Mouse (Mus musculus): Measurements from ENCODE around the gene Rasa2.

Gene Rasa2

DNA sequence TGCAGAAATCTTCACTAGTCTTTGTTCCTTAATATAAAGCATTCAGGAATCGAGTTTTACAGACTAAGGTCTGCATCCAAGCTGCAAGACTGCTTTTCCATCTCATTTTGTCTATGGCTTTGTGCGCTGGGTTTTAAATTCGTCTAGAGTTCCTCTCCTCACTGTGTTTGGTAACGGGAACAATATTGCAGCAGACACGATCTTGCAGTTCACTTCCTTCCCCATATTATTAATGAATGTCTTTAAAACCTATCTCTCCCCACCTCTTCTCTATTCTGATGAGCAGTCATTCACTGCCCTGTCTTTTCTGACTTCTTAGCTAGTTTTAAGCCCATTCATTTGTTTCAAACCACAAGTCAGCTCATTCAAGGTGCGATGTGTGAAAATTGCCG lies 5.7 kb upstream of the Rasa2 start:
- DNase-seq, result no peak

DNA sequence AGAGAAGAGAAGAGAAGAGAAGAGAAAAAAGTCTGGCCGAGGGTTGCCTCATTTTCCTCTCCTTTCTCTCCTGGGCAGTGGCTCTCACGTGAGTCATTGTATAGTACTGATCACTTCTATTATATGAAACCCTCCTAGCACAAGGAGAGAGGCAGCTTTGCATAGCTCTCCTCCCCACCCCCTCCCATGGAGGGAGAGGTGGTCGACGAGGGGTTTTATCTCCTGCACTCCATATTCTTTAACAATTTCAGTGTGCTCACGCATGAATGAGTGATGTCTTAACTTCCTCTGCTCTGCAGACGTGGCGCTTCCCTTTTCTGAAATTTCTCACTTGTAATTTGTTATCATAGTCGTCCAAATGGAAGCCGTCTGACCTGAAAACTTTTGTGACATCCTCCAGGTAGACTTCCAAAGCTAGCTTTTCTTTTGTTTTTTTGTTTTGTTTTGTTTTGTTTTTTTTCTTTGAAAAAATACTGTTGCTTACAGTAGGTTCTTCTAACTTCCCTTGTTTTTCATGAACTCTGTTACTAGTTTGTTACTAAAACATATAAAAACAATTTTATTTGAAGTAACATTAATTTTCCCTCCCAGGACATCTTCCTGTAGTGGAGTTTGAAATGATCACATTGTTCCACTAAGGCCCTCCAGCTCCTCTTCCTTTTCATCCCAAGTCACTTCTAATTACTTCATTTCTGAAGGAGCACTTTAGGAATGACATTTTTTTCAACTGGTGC lies 5.2 kb upstream of the Rasa2 start:
- DNase-seq, result no peak

DNA sequence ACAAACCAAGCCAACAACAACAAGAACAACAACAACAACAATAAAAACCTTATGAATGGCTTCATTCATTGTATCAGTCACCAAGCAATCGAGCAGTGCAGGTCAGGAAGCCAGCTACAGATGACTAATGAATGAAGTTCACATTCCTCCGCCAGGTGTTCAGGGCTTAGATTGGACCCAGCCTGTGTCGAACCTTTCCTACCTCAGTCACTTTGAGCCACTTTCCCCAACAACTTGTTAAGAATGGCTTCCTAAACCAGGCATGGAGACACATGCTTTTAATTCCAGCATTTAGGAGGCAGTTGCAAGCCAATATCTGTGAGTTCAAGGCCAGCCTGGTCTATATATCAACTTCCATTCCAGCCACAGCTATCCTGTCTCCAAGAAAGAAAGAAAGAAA lies 4.5 kb upstream of the Rasa2 start:
- no peak for DNase-seq

DNA sequence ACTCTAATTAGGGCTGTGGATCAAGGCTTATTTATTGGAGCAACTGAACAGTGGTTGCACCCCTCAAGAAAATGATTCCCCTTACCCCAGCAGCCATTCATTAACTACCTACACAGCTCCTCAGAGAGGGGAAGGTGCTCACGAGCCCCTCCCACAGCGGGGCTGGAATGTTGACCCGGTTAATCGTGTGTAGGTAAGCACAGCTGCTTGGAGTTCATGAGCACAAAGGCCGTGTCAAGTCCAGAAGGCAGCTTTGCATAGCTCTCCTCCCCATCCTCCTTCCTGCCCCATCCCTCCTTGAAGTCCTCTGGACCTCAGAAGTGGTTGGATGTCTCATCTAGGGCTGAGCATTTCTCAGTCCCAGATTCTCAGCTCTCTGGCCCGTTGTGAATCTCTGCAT lies 3.8 kb upstream of the Rasa2 start:
- no peak for DNase-seq

DNA sequence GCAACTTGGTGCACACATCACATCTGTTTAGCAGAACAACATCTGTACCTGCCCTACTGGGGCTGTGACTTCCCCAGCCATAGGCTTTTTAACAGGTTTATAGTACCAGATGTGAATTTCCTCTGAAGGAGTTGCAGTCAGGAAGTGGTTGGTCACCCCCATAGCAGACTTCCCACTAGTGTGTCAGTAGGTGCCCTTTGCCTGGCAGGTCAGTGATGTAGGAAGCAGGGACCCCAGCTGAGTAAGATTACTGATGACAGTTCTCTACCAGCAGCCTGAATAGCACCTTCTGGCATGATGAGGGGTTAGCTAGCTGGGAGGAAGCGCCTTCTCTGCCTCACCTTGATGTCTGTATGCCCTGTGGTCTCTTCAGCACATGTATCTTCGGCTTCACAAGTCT lies 2.4 kb upstream of the Rasa2 start:
- no peak for DNase-seq

DNA sequence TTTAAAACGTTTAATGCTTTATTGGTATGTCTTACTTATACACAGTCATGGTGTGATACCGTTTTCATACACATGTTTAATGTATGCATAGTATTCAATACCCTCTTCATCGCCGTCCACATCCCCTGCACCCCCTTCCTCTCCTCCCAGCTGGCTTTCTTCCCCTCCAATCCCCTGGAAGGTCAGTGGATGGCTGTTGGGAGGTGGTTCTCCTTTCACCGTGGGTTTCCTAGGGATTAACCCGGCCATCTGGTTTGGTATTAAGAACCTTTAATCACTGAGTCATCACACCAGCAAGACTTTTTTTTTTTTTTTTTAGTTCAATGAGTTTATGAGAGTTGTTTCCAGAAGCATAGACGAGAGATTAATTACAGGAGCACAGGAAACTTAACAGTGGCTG lies 1.3 kb upstream of the Rasa2 start:
- DNase-seq, result no peak

DNA sequence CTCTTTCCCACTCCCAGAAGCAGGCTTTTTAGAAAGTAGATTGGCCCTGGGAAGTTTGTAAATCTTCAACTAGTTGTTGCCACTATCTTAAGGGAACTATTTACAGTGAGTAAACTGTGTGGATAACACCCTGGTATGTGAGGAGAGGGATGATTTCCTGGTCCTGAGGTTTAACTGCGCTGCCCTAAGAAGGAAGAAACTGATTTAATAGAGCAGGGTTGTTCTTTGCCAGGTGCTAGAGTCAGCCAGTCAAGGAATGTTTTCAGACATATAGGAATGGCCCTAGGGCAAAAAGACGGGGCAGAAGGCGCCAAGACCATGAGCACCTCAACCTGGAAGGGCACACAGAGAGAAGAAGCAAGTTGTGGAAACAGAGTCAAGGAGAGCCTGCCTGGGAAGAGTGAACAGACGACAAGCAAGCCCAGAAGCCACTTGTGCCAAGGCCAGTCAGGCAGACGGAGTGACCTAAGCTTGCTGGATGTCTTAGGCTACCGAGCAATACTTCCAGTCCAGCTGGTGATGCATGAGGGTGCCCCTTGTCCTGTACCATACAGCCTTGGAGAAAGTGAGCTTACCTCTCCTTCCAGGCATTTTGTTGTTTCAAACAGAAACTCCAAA lies 765 bp upstream of the Rasa2 start:
- no peak for DNase-seq

DNA sequence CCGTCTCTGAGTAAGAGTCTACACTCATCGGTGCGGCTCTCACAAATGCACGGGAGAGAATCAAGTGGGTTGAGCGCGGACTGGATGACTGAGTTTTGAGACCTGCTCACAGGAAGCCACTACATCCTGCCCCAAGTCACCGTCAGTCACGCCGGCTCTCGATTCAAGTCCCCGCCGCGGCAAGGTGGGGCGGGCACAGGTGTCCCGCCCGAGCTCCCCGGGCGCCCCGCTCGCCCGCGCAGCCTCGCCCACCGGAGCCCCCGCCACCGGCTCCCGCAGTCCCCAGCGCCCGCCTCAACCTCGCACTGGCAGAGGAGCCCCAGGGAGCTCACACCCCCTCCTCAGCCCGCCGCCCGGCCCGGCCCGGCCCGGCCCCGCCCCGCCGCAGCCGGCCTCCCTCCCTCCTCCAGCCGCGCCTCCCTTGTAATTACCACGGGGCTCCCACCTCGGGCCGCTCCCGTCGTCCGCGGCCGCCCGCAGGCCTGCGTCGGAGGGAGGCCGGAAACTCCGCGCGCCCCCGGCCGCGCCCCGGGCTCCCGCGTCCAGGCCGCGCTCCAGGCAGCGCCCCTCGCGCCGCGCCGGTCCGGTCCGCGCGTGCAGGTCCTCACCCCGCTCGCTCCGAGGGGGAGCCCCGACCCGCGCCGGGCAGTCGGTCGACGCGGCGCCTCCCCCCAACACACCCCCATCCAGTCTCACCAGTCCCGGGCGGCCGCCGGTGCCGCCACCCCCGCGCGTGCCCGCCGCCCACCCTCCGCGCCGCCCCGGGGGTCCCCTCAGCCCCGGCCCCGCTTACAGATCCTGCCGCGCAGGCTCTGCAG lies 637 bp downstream of the Rasa2 start:
- peak; percentile 73 to 83 for DNase-seq

DNA sequence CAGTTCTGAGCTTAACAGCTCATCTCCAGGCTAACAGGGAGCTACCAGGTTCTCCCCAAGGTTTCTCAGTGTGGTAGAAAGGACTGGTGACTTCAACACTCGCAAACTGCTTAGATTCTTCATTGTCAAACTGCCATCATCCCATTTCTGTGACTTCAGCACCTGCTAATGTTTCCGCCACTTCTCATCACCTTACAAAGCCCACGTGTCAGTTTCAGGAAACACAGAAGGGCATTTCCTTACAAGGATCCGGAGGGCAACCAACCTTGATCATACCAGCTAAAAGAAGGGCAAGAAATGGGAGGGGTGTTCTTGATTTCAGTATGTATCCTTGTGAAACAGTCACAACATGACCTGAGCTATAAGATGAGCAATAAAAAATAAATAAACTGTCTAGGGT lies 2.3 kb downstream of the Rasa2 start:
- DNase-seq, result no peak

DNA sequence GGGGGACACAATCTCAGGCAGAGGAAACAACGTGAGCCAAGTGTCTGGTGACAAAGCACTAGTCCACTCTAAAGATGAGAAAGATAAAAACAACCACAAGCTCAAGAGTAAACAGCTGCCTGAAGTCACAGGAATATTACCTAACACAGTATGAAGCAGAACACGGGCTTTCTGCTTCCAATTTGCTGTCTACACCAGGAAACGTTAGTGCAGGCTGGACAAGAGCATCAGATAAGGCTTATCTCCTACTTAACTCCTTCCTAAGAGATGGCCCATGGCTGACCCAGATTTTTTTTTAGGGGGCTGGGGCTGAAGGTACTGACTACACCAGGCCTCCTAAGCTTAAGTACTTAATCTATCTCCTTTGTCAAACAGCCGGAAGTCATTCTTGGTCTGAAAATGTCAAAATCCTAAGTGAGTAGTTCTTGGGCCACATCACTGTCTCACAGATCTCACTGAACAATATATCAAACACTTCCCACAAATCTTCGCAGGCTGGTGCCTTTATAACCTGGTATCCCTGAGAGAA lies 3.8 kb downstream of the Rasa2 start:
- DNase-seq, result no peak

DNA sequence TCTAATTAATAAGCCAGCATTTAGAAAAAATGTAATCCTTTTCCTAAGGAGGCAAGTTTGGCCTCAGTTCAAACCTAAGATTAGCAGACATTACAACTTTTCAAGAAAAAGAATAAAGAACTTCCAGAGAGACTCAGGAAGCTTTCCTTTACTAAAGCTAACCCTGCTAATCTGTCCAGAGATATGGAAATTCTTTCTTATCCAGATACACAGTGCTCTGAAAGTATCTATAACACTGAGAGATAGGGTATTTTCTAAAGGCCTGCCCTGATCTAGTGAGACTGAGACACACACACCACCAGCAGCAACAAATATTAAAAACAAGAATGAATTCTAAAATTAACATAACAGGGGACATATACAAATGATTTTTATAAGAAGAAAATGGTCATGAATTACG lies 4.4 kb downstream of the Rasa2 start:
- no peak for DNase-seq

DNA sequence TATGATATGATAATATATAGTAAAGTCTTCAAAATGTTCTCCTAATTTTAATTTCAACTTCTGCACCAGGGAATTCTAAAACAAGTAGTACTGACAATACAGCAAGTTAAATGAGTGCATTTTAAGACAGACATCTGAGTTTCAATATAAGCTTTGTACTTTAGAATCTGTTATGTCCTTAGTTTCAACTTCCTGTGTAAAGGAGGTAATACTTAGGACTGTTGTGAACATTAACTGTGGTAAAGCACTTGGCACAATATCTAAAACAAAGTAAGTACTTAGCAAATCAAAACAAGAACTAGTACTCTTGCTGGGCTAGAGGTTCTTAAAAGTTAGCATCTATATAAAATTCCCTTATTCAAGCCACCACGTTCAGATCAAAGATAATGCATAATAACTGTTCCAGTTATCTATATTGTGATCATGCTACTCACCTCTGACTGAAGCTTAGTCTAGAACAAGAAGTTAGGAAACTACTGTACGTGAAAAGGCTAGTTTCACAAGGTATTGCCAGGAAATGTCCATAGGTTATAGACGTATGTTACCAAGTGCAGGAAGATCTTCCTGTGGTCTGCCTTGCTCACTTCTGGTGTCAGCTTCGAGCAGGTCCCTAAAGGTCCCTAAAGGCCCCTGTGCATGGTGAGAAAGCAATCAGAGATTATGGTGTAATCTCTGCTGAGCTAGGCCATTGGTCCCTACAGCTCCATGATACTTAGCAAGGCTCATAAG lies 12.8 kb downstream of the Rasa2 start:
- DNase-seq, result no peak

DNA sequence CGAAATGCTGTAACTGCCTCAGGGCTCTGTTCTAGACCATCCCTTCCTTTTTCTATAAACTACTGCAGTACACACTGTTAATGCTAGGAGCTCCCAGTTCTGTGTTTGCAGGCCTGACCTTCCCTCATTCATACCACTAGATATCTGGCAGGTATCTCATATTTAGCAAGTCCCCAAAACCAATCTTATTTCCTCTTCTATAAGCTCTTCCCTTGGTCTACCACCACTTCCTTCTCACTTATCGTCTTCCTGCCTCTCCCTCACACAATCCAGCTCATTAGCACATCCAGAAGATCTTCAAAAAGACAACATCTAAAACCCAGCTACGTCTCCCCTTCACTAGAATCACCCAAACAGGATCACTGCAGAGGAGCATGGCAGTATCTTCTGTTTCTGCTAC lies 19.1 kb downstream of the Rasa2 start:
- DNase-seq, result no peak

DNA sequence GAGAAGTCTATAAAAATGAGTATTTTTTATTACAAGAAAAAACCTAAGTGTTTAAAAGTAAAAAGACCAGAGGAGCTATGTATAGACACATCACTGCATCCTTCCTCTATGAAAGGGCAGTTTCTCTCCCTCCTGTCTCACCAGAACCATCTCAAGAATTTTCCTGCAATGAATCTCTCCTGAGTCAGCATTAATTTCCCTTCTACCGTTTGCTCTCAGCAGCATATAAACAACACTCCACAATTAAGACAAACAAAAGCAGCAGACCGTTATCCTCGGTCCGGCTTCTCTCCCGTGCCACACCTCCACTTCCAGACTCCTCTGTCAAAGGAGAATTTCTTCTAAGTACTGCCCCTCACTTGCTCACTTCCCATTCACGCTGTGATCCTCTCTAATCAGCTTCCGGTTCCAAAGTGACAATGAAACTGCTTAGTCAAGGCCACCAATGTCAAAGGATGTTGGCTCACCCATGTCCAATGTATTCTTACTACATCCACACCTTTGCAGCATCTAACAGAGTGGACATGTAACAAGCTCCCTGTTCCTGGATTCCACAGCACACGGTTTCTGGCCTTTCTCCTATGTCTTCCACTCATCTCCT lies 19.6 kb downstream of the Rasa2 start:
- no peak for DNase-seq

DNA sequence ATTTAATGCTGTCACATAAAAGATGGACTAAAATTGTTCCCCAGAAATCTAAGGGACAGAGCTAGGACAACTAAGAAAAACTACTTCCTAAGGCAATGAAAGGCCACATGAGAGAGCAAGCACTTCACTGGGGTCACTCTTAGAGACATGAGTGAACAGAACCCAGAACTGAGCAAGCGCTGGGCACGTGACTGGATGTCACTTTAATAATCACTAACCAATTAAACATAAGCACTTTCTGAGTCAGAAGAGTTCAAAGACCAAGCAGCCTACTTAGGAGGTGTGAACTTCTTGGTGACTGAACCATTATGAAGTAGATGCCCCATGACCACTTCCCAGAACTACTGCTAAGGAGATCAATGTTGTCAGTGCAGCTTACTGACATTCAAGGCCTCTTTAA lies 20.6 kb downstream of the Rasa2 start:
- DNase-seq, result no peak

DNA sequence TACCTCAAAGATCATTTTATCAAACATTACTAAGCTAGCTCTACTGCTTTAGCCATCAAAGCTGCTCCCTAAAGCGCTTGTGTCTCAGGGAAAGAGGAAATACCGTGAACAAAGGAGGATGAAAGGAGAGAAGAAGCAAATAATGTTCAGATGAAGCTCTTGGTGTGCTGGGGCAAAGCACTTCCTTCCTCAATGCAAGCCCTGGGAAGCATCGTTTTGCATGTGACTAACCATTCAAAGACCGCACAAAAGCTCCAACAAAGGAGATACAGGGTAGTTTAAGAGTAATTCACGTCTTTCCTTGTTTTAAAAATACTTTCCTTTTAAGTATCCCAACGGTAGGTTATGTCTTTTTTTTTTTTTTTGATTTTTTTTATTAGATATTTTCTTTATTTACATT lies 28.0 kb downstream of the Rasa2 start:
- no peak for DNase-seq

DNA sequence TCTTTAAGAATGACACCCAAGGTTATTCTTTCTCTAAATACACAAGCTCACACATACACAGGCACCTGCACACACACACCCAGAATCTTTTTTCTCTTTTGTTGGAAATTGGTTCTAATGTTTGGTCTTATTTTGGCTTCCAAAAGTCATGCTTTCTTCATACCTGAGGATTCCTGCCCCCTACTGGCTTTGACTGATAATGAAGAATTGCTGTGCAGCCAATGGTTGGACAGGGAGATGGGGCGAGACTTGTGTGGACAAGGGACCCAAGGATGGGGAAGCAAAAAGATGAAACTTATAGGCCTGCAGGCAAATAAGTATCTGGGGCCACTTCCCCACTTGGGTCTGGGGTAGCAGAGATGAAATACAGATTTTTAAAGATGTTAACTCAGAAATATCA lies 33.5 kb downstream of the Rasa2 start:
- no peak for DNase-seq

DNA sequence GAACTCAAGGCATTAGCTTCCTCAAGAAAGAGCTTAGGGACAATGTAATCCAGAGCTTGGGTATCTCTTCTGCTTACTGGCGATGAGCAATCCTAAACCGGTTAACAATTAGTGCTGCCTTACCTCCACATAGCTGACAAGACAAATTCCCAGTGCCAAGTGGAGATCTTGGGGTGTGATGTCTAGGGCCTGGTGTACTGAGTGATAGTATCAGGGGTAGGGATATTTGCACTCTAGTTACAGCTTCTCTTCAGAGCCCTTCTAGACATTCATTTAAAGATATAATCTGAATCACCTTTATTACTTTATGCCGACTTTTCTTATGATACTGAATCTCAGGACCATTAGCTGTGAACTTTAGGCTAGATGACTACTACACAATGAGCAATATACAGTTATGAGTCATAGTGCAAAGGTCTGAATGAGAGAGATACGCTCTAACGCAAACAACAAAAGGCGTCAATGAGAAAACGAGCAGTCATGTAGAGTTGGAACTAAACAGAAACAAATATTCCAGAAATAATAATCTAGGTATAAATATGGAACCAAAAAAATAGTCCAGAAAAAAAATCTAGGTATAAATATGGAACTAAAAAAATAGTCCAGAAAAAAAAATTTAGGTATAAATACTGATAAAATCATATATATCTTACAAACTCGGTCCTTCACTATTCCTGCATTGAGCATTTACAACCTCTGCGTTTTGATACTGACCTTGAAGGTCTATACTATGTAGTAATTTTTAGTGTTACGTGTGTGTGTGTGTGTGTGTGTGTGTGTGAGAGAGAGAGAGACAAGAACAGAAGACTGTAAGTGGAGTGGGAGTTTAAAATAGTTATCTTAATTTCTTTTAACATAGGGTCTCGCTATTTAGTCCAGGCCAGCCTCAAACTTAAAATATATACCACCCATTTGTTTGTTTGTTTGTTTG lies 38.5 kb downstream of the Rasa2 start:
- no peak for DNase-seq

DNA sequence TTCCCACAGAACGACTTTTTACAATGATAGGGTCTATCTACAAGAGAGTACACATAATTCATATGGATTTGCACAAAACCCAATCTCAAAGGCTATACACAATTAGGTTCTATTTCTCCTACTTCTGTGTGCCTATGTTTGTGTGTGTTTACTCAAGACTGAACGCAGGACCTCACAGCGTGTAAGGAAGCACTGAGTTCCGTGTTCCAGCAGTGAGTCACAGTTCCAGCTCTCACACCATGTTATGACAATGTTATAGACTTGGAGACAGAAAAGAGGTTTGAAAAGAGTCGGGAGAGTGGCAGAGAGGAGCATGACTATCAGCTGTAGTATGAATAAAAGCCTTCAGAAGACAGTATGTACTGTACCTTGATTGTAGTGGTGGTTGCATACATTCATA lies 42.1 kb downstream of the Rasa2 start:
- no peak for DNase-seq

DNA sequence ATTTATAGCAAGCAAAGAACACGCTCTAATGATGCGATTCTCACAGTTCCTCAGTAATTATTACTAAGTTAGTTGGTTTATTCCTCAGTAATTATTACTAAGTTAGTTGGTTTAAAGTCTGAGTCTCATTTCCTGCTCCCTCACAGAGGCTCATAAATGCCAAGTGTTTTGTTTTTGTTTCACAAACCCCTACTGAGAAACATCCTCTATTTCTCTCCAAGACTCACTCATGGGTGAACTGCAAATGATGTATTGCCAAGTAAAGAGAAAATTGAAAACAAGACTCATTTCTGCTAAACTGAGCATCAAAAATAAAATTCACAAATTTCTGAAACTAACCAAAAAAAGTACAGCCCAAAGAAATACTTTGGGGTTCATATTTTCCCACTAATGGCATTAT lies 47.9 kb downstream of the Rasa2 start:
- DNase-seq, result no peak

DNA sequence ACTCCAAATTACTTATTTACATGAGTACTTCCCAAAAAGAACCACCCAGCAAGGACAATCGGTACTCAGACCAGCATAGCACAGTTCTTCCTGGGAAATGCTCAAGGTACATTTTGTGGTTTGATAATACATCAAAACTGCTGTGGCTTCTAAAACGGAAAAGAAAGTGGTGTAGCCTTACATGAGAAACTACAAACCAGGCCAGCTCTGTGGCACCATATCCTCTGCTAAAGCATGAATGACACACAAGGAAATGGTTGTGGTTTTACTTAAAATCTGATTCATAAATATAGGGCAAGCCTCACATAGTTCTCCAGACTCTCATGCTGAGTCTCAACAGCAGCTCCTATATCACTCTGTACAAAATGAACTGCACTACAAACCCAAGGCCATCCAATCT lies 48.3 kb downstream of the Rasa2 start:
- no peak for DNase-seq

DNA sequence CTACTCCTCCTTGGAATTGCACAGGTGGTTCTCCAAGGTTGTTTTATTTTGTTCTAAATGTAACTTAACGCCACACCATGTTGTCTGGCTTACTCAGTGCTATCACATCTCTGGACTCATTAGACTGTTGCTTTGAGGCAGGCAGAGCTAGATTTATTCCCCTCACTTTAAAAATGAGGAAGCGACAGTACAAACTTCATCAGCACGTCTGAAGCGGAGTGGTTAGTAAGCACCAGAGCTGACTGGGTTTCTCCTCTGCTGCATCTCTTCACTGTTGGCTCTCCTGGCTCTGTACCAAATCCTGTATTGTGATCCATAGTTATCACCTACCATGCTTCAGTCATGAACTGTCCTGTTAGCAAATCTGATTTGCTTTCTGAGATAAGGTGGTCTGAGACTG lies 53.2 kb downstream of the Rasa2 start:
- no peak for DNase-seq

Measured in lung, postnatal 4 days (tissue).